Mouse (Mus musculus) liver, postnatal 0 days (tissue): ENCODE results near the gene Coq4.

ENCODE experiments used
- CTCF ChIP-seq: sonication (generic); IDR thresholded peaks from 2 replicates; pipeline ENCODE4 v1.5.1; 2016; ENCODE audit warnings: antibody characterized with exemption, low read depth
- EP300 ChIP-seq: IDR thresholded peaks from 2 replicates; pipeline ENCODE4 v1.6.1; 2016; ENCODE audit warnings: antibody characterized with exemption, low read depth, mild to moderate bottlenecking

- TF ChIP-seq CTCF (no peak), EP300 (no peak)
Measured at GRCm38 (mm10) chr2:29844661-29845060, 57.4 kb downstream of the Coq4 start.
